Mouse (Mus musculus): Measurements from ENCODE around the gene 4933402N03Rik. TPM values are rescaled to one million over a fixed set of nuclear protein-coding genes. Genes with fewer than 3 reads are reported as not detected.
A peak's percentile ranks its signal among the peaks of the same experiment; 100 is the strongest.

The 4933402N03Rik gene
- total RNA-seq, 1 experiment, result not detected

DNA sequence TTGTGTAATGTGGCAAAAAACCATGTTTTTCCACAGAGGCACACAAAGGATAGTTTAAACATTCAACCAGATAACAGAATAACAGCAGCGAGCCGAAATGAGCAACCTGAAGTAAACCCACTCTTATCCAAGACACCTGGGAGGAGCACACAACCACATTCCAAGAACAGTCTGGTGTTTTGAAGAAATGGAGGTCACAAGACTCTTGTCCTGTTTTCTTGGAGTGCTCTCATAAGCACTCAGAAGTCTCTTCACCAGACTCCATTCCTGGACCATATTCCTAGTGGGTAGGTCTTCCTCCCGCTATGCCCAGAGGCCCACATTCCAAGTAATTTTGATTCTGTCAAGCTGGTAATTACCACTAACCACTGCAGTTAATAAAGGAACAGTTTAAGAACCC lies 4.1 kb upstream of the 4933402N03Rik start:
- H3K4me1 ChIP-seq (ENCODE audit: control insufficient read depth in 2 of 2, insufficient read depth in 2 of 2, low read length in 2 of 2, poor library complexity in 1 of 2), result no peaks in the 10 kb centered on the region
- H3K4me3 ChIP-seq (ENCODE audit: insufficient read depth in 1 of 2, low read depth in 1 of 2, low read length in 2 of 2, poor library complexity in 1 of 2, severe bottlenecking in 1 of 2), result no peak overlapping the region
- no peak overlapping the region for H3K27ac ChIP-seq (ENCODE audit: insufficient read depth, low read depth, low read length, poor library complexity, severe bottlenecking)
- no peak for TF ChIP-seq CHD2 (IDR thresholded peaks at IDR 0.05; ENCODE audit: low read depth, low read length)
- no peak for TF ChIP-seq HCFC1 (IDR thresholded peaks at IDR 0.05; ENCODE audit: borderline replicate concordance, insufficient read depth, low read length)
- TF ChIP-seq ZNF384 (IDR thresholded peaks at IDR 0.05; ENCODE audit: low read depth, low read length), result no peak
- TF ChIP-seq MAFK (IDR thresholded peaks at IDR 0.05; ENCODE audit: insufficient read depth, low read depth, low read length), result no peak
- TF ChIP-seq ZC3H11A (IDR thresholded peaks at IDR 0.05; ENCODE audit: borderline replicate concordance, low read depth, low read length), result no peak
- H3K9me3 ChIP-seq (ENCODE audit: control insufficient read depth, insufficient read depth, low read depth, low read length), result no peaks in the 10 kb centered on the region
- DNase-seq (ENCODE audit: low read depth, low spot score), result no peak
- H3K9ac ChIP-seq (ENCODE audit: insufficient read depth, low read depth, low read length, poor library complexity, severe bottlenecking), result no peak overlapping the region
- no peaks in the 10 kb centered on the region for H3K36me3 ChIP-seq (ENCODE audit: control insufficient read depth, insufficient read depth, low read length, poor library complexity, severe bottlenecking)
- in situ Hi-C loops (cut with MboI; ENCODE audit: low sequenced_read_pairs in 2 of 2, unreplicated experiment in 2 of 2), result no loop called here

DNA sequence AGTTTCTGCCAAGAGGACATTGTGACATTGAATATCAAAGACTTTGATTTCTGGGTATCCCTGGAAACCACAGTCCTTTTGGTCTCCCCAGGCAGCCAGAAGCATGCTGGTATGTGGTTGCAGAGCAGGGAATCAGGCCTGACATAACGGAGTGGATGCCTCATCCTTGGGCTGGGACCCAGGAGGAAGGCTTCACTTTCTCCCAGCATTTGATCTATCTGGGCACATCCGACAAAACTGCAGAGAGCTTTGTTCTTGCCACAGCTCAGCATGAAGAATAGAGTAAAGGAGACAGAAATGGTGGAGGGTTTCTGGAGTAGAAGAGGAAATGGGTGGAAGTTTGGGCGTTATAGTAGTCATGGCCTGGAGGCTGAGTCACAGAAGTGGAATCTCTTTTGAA lies 12.9 kb downstream of the 4933402N03Rik start:
- no peak for TF ChIP-seq ZNF384 (IDR thresholded peaks at IDR 0.05; ENCODE audit: low read depth, low read length)
- TF ChIP-seq ZC3H11A (IDR thresholded peaks at IDR 0.05; ENCODE audit: borderline replicate concordance, low read depth, low read length), result no peak
- no peaks in the 10 kb centered on the region for H3K4me1 ChIP-seq (ENCODE audit: control insufficient read depth in 2 of 2, insufficient read depth in 2 of 2, low read length in 2 of 2, poor library complexity in 1 of 2)
- in situ Hi-C loops (cut with MboI; ENCODE audit: low sequenced_read_pairs in 2 of 2, unreplicated experiment in 2 of 2), result no loop called here
- H3K4me3 ChIP-seq (ENCODE audit: insufficient read depth in 1 of 2, low read depth in 1 of 2, low read length in 2 of 2, poor library complexity in 1 of 2, severe bottlenecking in 1 of 2), result no peak overlapping the region
- no peaks in the 10 kb centered on the region for H3K36me3 ChIP-seq (ENCODE audit: control insufficient read depth, insufficient read depth, low read length, poor library complexity, severe bottlenecking)
- no peak overlapping the region for H3K9ac ChIP-seq (ENCODE audit: insufficient read depth, low read depth, low read length, poor library complexity, severe bottlenecking)
- H3K27ac ChIP-seq (ENCODE audit: insufficient read depth, low read depth, low read length, poor library complexity, severe bottlenecking), result no peak overlapping the region
- DNase-seq (ENCODE audit: low read depth, low spot score), result no peak
- no peaks in the 10 kb centered on the region for H3K9me3 ChIP-seq (ENCODE audit: control insufficient read depth, insufficient read depth, low read depth, low read length)

- TF ChIP-seq CHD2 (IDR thresholded peaks at IDR 0.05; ENCODE audit: low read depth, low read length) (no peak), ZC3H11A (IDR thresholded peaks at IDR 0.05; ENCODE audit: borderline replicate concordance, low read depth, low read length) (no peak), MAFK (IDR thresholded peaks at IDR 0.05; ENCODE audit: insufficient read depth, low read depth, low read length) (no peak), HCFC1 (IDR thresholded peaks at IDR 0.05; ENCODE audit: borderline replicate concordance, insufficient read depth, low read length) (no peak), ZNF384 (IDR thresholded peaks at IDR 0.05; ENCODE audit: low read depth, low read length) (no peak)
- Histone ChIP-seq H3K9me3 (ENCODE audit: control insufficient read depth, insufficient read depth, low read depth, low read length) (no peaks in the 10 kb centered on the region), H3K9ac (ENCODE audit: insufficient read depth, low read depth, low read length, poor library complexity, severe bottlenecking) (no peak overlapping the region), H3K27ac (ENCODE audit: insufficient read depth, low read depth, low read length, poor library complexity, severe bottlenecking) (no peak overlapping the region), H3K4me3 (ENCODE audit: insufficient read depth in 1 of 2, low read depth in 1 of 2, low read length in 2 of 2, poor library complexity in 1 of 2, severe bottlenecking in 1 of 2) (no peak overlapping the region), H3K4me1 (ENCODE audit: control insufficient read depth in 2 of 2, insufficient read depth in 2 of 2, low read length in 2 of 2, poor library complexity in 1 of 2) (no peaks in the 10 kb centered on the region), H3K36me3 (ENCODE audit: control insufficient read depth, insufficient read depth, low read length, poor library complexity, severe bottlenecking) (no peaks in the 10 kb centered on the region)
- in situ Hi-C loops (cut with MboI; ENCODE audit: low sequenced_read_pairs in 2 of 2, unreplicated experiment in 2 of 2), result no loop called here
- peak; percentile 24 for DNase-seq (ENCODE audit: low read depth, low spot score)
These were observed 16.1 kb downstream of the 4933402N03Rik start for GRCm38 (mm10) chr7:131130021-131130420.

DNA sequence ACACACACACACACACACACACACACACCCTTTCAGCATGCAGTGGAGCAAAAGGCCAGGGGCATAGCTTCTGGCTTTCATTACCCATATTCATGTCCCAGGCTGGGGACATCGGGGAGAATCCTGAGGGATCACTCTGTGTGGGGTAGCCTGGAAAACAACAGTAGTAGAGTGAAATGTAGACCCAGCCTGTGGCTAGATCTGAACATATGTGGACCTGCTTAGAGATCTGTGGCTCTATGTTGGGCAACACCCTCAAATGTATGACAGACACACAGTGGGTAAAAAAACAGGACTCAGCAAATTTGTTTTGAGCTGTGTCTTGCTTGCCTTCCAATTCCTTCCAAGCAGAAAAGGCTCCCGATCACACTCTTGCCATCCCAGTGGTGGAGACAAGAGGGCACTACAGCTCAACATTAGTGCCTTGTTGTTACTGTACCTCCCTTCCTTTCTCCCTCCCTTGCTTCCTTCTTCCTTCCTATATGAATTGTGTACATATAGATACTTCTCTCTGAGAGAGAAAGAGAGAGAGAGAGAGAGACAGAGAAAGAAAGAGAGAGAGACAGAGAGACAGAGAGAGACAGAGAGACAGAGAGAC lies 23.8 kb downstream of the 4933402N03Rik start:
- no peak for DNase-seq (ENCODE audit: low read depth, low spot score)
- Histone ChIP-seq H3K4me3 (ENCODE audit: insufficient read depth in 1 of 2, low read depth in 1 of 2, low read length in 2 of 2, poor library complexity in 1 of 2, severe bottlenecking in 1 of 2) (no peak overlapping the region), H3K9me3 (ENCODE audit: control insufficient read depth, insufficient read depth, low read depth, low read length) (no peaks in the 10 kb centered on the region), H3K27ac (ENCODE audit: insufficient read depth, low read depth, low read length, poor library complexity, severe bottlenecking) (no peak overlapping the region), H3K36me3 (ENCODE audit: control insufficient read depth, insufficient read depth, low read length, poor library complexity, severe bottlenecking) (no peaks in the 10 kb centered on the region), H3K4me1 (ENCODE audit: control insufficient read depth in 2 of 2, insufficient read depth in 2 of 2, low read length in 2 of 2, poor library complexity in 1 of 2) (no peaks in the 10 kb centered on the region), H3K9ac (ENCODE audit: insufficient read depth, low read depth, low read length, poor library complexity, severe bottlenecking) (no peak overlapping the region)
- TF ChIP-seq CHD2 (IDR thresholded peaks at IDR 0.05; ENCODE audit: low read depth, low read length), result no peak
- TF ChIP-seq MAFK (IDR thresholded peaks at IDR 0.05; ENCODE audit: insufficient read depth, low read depth, low read length), result no peak
- no peak for TF ChIP-seq HCFC1 (IDR thresholded peaks at IDR 0.05; ENCODE audit: borderline replicate concordance, insufficient read depth, low read length)
- TF ChIP-seq ZNF384 (IDR thresholded peaks at IDR 0.05; ENCODE audit: low read depth, low read length), result no peak
- TF ChIP-seq ZC3H11A (IDR thresholded peaks at IDR 0.05; ENCODE audit: borderline replicate concordance, low read depth, low read length), result no peak
- in situ Hi-C loops (cut with MboI; ENCODE audit: low sequenced_read_pairs in 2 of 2, unreplicated experiment in 2 of 2), result no loop called here

GRCm38 (mm10) chr7:131114434-131114833 lies 31.7 kb downstream of the 4933402N03Rik start:
- Histone ChIP-seq H3K9ac (ENCODE audit: insufficient read depth, low read depth, low read length, poor library complexity, severe bottlenecking) (no peak overlapping the region), H3K9me3 (ENCODE audit: control insufficient read depth, insufficient read depth, low read depth, low read length) (no peaks in the 10 kb centered on the region), H3K4me1 (ENCODE audit: control insufficient read depth in 2 of 2, insufficient read depth in 2 of 2, low read length in 2 of 2, poor library complexity in 1 of 2) (no peaks in the 10 kb centered on the region), H3K27ac (ENCODE audit: insufficient read depth, low read depth, low read length, poor library complexity, severe bottlenecking) (no peak overlapping the region), H3K36me3 (ENCODE audit: control insufficient read depth, insufficient read depth, low read length, poor library complexity, severe bottlenecking) (no peaks in the 10 kb centered on the region), H3K4me3 (ENCODE audit: insufficient read depth in 1 of 2, low read depth in 1 of 2, low read length in 2 of 2, poor library complexity in 1 of 2, severe bottlenecking in 1 of 2) (no peak overlapping the region)
- DNase-seq (ENCODE audit: low read depth, low spot score), result no peak
- TF ChIP-seq HCFC1 (IDR thresholded peaks at IDR 0.05; ENCODE audit: borderline replicate concordance, insufficient read depth, low read length), result no peak
- TF ChIP-seq ZNF384 (IDR thresholded peaks at IDR 0.05; ENCODE audit: low read depth, low read length), result no peak
- no peak for TF ChIP-seq MAFK (IDR thresholded peaks at IDR 0.05; ENCODE audit: insufficient read depth, low read depth, low read length)
- in situ Hi-C loops (cut with MboI; ENCODE audit: low sequenced_read_pairs in 2 of 2, unreplicated experiment in 2 of 2), result no loop called here
